Mouse (Mus musculus) common myeloid progenitor, adult 5-6 weeks (primary cell): Measurements from ENCODE around the gene Ipcef1. TPM values are rescaled to one million over a fixed set of nuclear protein-coding genes. Genes with fewer than 3 reads are reported as not detected.

Source experiments
- ATAC-seq: replicated peaks from 2 replicates; pipeline ENCODE4 v1.8.0; 2016; ENCODE audit warnings: low read depth, mild to moderate bottlenecking, moderate TSS enrichment, inconsistent platforms; ENCODE audit not compliant: poor library complexity, severe bottlenecking
- total RNA-seq: library from RNA; stranded (forward); fragments of 200-1000, 187-1606 nt; gene quantifications from 2 replicates; pipeline ENCODE4 v1.2.3, GENCODE M21; 2017

The Ipcef1 gene
- total RNA-seq, 1 experiment from 2014 or later = 8.4 TPM

- ATAC-seq = peak; percentile 31
Observed at GRCm38 (mm10) chr10:6979216-6979615, 73.1 kb downstream of the Ipcef1 start.

DNA sequence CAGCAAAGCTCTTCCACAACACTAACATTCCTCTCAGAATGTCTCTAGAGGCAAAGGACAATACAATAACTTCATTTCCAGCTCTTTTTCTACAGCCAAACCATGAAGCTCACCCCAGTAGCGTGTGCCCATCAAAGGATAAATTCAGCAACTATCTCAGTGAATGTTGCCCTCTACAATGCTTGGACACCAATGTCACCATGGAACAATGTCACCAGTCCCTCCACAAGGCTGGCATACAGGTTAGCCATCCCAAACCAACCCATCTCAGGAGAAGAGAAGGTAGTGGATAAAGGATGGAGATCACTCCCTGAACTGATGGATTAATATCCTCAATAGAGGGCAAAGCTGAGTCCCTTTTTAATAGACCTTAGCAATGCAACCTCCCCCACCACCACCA, 73.5 kb downstream of the Ipcef1 start:
- ATAC-seq = no peak

DNA sequence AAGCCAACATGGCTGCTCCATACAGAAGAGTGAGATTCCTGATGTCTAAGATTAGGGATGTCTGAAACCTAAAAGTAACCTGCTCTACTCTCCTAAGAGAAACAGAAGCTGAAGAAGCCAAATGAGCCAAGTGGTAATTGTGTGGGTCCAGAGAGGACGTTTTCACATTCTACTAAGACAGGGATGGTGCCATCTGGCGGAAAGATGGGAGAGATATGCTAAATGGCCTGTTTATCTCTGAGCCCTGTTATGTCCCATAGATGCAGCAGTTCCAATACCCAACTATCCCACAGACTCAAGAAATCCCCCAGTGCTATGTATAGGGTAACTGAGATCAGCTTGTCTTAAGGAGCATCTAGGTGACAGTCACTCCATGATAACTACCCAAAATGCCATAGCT, 74.4 kb downstream of the Ipcef1 start:
- no peak for ATAC-seq

GRCm38 (mm10) chr10:6968334-6968733, 83.9 kb downstream of the Ipcef1 start:
- ATAC-seq = no peak

GRCm38 (mm10) chr10:6967588-6968242, 84.6 kb downstream of the Ipcef1 start:
- ATAC-seq = no peak

DNA sequence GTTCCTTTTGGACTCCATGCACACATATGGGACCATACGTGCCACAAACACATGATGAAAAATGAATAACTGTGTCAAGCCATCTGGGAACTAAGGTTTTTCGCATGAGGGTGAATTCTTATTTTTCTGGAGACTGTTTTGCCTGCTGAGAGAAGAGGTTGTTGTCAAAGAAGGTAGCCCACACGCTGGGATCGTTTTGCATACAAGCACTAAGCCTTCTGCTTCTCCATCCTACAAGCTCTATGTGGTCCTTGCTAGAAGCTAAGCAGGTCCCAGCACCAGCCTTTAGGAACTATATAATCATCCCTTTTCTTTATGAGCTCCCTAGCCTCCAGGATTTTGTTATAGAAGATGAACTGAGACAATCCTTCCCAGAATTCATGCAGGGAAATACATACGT, 93.5 kb downstream of the Ipcef1 start:
- ATAC-seq = no peak

- peak; percentile 60 for ATAC-seq
Observed at GRCm38 (mm10) chr10:6956357-6956756, 95.9 kb downstream of the Ipcef1 start.

DNA sequence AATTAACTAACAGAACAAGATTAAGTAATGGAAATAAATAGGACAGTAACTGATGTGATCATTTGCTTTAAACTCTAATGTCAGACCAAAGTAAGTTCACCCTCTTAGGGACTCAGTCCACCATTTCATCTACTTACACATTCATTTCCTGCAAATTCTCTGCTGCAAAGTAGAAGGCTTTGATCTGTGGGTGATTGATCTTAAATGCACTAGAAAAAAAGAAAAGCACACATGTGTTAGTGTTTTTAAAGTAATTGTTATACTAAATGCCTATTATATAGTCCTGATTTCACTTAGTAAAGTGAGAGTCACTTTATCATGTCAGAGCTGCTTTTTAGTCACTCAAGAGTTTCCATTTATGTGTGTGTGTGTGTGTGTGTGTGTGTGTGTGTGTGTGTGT, 97.7 kb downstream of the Ipcef1 start:
- ATAC-seq = no peak

DNA sequence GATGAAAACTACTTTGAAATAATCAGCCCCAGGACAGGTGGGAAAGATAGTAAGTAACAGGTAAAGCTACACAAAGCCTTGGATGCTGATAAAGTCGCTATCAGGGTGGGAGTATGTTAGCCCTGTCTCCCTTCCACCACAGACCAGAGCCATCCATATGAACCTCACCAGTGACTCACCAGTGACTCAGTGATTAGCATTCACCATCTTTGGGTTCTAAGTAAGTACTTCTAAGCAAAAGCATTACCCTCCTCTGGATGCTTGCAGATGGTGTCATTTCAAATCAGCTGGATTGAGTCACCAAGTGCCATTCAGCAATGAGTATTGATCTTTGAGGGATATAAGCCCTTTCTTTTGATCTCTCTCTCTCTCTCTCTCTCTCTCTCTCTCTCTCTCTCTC, 99.2 kb downstream of the Ipcef1 start:
- ATAC-seq = no peak

DNA sequence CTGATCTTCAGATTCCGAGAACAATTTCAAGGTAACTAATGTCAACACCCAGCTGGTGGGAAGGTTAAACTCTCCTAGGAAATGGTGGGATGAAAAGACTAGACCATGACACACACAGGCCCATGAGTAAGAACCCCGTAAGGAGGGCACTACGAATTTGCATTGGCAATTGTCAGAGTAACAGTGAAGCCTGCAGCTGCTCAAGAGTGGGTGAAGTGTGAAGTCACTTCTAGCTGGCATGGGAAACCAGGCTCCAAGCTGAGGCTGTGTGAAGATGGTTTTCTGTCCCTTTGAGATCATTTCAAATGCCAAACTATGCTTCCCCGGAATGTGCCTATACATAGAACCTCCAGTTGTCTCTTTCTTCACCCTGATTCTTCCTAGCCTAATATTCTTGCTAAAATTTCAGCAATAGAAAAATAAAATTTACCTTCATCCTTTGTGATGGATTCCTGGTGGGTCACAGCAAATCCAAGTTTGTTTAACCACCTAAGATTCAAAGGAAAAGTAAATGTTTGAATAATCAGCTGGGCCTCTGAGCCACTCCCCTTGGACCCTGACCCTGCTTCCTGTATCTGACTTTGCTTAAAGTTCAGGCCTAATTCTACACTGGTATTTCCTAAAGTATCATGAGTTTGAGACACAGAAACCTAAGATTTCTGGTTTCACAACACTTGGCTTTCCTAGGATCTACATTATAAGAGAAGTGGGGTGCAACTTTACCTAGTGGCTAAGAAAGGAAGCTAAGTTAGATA, 115.4 kb downstream of the Ipcef1 start:
- ATAC-seq = no peak

GRCm38 (mm10) chr10:6934776-6935175, 117.5 kb downstream of the Ipcef1 start:
- no peak for ATAC-seq

DNA sequence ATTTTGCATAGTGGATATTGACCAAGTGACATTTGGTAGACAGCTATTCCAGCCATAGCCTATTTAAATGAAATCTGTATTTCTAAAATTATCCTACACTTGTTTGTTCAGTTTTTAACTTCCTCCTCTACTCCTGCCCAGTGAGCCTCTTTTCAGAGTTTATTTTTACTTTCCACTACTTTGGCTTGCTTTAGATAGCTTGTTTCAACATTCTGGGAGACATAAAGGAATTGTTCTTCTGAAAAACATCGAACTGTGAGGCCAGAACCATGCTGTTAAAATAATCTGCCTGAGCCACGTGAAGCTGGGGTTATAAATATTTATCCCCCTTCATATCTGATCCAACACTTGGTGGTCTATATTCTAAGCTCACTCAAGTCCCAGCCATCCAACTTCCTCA, 121.4 kb downstream of the Ipcef1 start:
- ATAC-seq = no peak

DNA sequence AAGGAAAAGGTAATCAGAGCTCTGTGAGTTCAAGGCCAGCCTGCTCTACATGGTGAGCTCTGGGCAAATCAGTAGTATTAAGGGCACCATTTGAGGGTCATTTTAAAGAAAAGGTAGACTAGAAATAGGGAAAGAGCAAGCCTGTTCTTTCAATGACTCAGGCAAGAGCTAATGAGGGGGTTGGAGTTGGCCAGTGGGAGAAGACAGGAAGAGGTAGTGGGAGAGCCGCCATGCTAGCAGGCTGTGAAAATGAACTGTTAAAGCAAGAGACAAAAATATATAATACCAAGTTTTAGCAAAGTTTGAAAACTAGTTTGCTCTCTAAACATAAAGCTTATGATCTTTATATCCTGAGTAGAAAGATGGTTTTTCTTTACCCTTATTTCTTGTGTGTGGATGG, 121.9 kb downstream of the Ipcef1 start:
- no peak for ATAC-seq

GRCm38 (mm10) chr10:6928905-6929304, 123.4 kb downstream of the Ipcef1 start:
- no peak for ATAC-seq

DNA sequence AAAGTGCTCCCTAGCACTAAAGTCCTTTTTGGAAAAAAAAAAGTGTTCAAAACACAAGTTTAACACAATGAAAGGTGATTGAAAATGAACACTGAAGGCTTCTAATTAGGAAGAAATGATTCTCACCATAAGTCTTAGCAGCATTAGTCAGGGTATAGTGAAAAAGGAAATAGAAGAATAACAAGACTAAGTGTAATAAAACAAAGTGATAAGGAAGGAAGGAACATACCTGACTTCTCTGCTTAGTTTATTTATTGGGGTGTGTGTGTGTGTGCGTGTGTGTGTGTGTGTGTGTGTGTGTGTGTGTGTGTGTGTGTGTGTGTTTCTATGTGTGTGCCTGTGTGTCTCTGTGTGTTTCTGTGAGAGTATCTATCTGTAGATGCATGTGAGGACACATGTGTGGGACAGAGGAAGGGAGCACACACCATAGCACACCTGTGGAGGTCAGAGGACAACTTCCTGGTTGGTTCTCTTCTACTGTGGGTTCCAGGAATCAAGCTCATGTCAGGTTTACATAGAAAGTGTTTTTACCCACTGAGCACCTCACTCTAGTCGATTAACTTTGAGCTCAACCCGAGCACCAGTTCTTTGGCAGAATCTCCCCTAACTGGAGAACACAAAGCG, 124.6 kb downstream of the Ipcef1 start:
- ATAC-seq = no peak

GRCm38 (mm10) chr10:6926724-6927123, 125.6 kb downstream of the Ipcef1 start:
- ATAC-seq = no peak

GRCm38 (mm10) chr10:6916545-6917257, 135.6 kb downstream of the Ipcef1 start:
- peak; percentile 91 for ATAC-seq

DNA sequence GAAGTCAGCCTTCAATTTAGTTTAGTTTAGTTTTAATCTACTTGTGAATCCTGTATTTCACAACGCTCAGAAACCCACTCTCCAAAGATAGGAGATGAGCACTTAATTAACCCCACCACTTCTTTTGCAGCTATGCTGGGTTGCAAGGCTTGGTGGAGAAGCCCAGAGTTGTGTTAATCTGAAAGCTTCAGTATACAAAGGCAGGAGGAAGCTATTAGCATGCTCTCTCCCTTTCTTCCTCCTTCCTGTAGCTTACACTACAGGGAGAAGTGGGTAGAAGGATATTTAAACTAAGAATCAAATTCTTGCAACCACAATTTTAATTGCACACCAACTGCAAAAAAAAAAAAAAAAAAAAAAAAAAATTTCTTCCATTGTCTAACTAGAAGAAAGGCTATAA, 136.3 kb downstream of the Ipcef1 start:
- no peak for ATAC-seq

DNA sequence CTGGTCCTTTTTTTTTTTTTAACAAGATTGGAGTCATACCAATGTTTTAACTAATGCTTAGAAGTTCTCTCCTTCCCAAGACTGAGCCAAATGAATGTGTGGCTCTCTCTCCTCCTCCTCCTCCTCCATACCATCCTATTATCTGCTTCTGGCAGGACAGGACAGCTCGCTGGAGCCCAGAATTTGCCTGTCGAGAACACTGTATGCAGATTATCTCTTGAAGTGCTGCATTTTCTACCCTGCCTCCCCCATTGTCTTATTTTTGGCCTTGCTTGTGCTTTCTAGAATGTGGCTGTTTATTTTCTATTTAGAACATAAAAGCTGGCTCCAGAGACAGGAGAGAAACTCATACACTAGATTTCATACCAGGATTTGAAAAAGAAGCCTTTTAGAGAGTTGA, 142.5 kb downstream of the Ipcef1 start:
- no peak for ATAC-seq

- no peak for ATAC-seq
Observed at GRCm38 (mm10) chr10:6901819-6902393, 150.4 kb downstream of the Ipcef1 start.
